Mouse (Mus musculus): ENCODE data around the gene Mbl2. TPM values are rescaled to one million over a fixed set of nuclear protein-coding genes. Genes with fewer than 3 reads are reported as not detected.

Gene Mbl2
- total RNA-seq, 2 experiments from 2014 or later: not detected

Small RNA genes lying within 50 kb of the gene (microRNA-seq; reads per million reads assigned to microRNA genes)
- gene Gm24108: 0 reads per million in 2 experiments

Other genes starting within 250 kb of the Mbl2 start
- gene Trpd52l3, start 229.2 kb upstream of the Mbl2 start, total RNA-seq (2021): not detected
- 10 to 100 TPM; 15.7 to 23.4 TPM for gene Uhrf2, start 202.4 kb upstream of the Mbl2 start, total RNA-seq (2021)
- under 1 TPM; 0.16 to 0.34 TPM for gene Gldc, start 57.5 kb upstream of the Mbl2 start, total RNA-seq (2021)

All from gastrocnemius, postnatal 10 days (tissue).